Mouse (Mus musculus): Measurements from ENCODE around the gene Tead4.
A peak's percentile ranks its signal among the peaks of the same experiment; 100 is the strongest.

Tead4 gene

DNA sequence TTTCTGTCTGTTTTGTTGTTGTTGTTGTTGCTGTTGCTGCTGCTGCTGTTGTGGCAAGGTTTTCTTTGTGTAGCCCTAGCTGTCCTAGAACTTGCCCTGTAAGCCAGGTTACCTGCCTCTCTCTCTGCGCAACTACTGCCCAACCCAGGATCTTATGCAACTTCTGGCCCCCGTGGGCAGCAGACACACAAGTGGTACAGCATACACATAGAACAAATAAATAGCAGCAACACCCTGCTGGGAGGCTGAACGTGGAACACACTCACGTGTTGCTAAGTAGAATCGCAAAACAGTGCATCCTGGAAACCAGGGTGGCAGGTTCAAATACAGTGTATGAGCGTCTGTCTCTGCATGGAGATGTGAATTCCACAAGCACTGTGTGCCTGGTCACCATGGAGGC lies 11.9 kb downstream of the Tead4 start:
- DNase-seq, result no peak

DNA sequence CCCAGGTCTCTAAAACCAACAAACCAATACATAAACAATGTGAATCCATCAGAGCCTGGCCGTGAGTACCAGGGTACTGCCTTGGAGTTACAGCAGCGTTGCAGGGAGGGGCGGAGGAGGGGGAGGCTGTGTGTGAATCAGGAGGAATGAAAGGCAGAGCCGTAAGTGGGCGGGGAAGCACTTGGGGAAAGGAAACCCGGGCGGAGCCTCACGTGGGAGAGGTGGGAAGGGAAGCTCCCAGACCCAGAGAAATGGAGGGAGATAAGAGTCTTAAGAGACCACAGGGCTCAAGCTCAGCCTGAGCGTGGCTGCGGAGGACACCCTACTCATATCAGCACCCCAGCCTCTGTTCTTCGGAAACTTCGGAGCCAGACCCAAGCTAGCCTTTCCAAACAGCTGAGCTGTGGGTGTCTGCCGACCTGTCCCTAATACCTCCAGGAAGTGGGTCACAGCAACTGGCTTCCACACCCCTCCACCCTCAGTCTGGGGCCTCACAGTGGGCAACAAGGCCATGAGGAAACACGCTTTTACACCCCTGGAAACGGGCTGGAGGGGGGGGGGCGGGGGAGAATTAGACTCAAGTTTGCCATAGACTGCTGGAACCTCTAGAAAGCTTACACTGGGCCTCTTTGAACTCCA lies 14.7 kb downstream of the Tead4 start:
- DNase-seq, result no peak

DNA sequence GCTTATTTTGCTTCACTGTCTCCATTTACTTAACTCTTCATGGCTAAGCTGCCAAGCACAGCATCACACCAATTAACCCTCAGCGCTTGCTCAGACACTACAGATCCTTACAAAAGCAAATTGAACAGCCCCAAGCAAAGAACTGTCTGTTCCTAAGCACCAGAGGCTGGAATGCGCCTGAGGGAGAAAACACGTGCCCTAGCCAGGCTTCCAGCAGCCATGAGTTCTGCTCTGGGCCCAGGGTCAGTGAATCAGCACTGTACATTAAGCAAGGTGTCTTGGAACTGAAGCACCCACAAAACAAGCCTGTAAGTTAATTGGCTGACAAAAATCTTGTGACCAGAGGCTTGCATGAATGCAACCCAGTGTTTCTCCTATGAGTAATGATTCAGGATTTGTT lies 18.5 kb downstream of the Tead4 start:
- no peak for DNase-seq

DNA sequence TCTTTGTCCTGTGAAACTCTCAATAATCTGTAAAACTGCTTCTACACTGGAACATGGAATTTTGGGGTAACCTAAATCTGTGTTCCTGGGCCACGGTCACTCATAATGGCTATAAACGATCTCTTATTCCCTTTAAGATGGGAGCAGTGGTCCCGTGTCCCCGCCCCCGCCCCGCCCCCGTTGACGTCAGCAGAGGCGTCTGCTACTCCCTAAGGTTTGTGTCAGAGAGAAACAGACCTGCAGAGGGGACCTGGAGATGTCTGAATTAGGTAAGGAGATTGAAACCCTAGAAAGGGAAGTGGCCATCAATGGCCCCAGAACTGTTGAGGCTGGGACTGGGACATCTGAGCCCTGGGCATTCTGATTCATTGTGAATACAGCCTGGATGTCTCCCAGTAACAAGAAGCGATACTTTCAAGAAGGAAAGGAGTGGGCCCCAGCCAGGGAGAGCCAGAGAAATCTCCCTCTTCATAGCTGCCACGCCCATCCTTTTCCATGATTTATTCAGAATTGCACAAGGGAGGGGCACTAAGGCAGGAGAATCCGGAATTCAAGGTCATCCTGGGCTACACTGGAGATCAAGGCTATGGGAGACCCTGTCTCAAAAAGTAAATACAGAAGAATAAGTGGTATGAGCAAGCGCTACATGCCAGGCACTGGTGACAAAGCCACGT lies 20.0 kb downstream of the Tead4 start:
- DNase-seq, result no peak

DNA sequence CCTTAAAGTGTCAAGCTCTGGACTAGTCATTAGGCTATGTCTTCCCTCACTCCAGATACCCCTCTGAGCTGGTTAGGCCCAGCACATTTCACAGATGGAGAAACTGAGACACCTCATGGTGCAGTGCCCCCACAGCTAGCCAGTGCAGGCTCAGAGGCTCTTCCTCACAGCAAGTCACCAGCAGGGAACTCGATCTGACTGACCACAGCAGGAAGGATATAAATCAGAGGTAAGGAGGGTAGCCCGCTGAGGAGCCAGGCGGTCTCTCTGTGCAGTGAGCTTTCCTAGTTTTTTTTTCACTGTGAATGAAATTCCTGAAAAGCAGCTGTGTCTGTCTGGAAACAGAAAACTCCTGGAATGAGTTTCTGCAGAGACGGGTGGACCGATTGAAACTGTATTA lies 21.0 kb downstream of the Tead4 start:
- no peak for DNase-seq

DNA sequence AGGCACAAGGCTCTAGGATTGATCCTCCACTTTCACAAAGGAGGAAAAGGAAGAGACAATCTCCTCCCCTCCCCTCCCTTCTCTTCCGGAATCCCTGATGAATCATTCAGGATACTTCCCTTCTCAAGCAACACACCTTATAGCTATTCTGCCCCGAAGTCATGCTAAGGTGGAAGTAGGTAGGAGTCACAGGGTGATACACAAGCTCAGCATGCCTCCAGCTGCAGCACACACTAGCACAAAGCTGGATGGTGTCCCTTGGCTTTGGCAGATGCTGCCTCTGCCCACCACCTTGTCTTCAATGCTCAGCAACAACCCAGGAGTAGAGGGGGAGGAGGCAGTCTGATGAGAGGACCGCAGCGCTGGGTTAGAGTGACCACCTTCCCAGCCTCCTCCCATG lies 21.5 kb downstream of the Tead4 start:
- DNase-seq, result no peak

DNA sequence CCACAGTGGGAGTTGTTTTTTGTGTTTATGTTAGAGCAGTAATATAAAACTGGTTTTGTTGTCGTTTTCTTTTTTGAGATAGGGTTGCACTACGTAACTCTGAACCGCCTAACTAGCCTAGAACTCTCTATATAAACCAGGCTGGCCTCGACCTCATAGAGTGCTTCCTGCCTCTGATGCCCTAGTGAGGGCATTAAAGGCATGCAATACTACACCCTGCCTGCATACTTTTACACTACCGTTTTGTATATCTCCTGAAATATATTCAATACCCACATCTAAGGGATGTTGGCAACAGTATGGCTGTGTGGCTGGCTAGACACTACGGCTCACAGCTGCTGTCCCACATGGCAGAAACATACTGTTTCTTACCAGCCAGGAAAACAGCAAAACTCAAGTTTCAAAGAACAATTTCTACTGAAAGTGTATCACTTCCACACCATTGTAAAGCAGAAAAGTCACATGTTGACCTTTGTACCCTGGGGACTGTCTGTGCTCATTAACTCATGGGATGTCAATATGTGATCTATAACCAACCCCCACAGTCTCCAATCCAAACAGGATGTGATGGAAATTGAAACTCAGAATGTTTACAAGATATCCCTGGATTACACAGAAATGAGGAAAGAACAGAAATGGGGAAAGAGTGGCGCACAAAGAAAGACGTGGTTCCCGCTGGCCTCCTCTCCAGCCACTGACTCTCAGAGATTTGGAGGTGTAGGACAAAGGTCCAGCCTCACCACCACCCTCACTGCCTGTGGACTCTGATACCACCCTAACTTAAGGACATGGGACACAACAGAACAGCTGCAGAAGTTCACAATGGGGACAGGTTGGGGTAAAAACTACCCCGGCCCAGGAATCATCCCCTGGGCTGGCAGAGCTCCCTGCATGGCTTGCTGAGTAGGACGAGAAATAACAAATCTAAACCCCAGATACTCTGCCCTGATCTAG lies 23.2 kb downstream of the Tead4 start:
- peak; percentile 57 for DNase-seq

DNA sequence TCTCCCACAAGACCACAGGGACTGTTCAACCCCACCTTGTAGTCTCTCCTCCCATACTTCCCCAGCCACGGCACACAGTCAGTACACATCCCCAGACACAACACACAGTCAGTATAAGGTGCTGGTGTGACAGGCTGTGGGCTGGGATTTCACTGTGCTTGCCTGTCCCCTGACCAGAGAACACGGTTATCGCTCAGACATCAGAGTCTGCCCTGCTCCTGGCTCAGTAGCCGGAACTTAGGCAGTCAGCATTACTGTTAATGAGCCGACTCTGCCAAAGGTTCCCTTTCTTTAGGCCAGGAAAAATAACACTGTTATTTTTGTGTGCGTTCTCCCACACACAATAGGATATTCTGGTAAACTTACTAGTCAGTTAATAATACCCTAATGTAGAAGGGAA lies 24.3 kb downstream of the Tead4 start:
- no peak for DNase-seq

DNA sequence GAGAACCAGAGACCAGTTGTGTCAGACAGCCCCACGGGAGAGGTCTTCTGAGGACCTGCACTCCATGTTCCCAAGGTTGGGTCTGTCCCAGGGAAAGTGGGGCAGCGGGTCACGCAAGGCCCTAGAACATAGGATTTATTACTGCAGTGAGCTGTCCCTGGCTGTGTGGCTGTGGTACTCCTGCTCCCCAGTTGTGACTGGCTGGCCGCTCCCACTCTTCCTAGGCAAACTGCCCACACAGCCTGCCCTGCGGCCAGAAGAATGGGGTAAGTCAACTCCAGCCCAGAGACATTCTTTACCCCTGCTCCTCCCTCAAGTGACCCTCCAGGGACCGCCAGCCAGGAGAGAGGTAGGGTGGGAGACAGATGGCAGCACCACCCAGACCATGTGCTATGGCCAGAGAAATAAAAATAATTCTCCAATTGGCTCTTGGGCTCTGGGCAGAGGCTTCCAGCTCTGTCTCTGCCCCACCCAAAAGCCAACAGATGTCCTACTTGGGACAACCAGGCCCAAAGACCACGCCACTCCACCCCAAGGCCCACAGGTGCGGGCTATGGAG lies 25.0 kb downstream of the Tead4 start:
- DNase-seq, result no peak

DNA sequence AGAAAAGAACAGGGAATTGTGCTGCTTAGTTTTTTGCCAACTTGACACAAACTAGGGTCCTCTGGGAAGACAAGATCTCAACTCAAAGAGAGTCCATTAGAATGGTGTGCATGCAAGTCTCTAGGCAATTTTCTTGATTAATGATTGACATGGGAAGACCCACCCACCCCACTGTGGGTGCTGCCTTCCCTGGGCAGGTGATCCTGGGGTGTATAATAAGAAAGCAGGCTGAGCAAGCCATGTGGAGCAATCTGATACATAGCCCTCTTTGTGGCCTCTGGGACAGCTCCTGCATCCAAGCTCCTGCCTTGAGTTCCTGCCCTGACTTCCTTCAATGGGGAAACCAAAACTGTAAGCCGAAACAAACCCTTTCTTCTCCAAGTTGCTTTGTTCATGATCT lies 27.1 kb downstream of the Tead4 start:
- DNase-seq, result no peak

DNA sequence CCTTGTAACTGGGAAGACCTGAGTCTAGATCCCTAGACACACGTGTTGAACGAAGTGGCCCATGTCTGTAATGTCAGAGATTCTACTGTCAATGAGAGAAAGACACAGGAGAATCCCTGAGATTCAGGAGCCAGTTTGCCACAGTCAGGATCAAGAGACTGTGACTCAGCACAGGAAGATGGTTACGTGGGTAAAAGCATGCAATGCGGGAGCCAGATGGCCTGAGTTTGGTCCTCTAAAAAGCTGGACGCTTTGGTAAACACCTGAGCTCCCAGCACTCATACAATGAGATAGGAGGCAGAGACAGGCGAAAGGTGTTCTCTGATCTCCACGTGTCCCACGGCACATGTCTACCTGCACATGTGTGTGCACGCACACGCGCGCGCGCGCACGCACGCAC lies 27.9 kb downstream of the Tead4 start:
- no peak for DNase-seq

DNA sequence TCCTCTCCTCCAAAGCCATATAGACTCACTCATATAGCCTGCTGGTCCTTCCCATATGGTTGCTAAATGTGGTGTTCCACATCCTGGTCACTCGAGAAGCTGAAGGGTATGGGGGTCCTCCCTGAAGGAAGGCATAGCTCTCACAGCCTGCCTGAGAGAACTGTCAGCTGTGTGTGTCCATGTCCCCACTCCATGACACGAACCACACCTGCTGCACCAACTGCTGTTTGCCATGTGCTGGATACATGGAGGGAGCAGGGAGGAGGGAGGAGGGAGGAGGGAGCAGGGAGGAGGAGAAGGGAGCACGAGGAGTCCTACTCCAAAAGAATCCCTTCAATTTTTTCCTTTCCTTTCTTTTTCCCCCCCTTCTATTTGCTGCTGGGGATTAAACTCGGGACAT lies 30.8 kb downstream of the Tead4 start:
- DNase-seq, result no peak

DNA sequence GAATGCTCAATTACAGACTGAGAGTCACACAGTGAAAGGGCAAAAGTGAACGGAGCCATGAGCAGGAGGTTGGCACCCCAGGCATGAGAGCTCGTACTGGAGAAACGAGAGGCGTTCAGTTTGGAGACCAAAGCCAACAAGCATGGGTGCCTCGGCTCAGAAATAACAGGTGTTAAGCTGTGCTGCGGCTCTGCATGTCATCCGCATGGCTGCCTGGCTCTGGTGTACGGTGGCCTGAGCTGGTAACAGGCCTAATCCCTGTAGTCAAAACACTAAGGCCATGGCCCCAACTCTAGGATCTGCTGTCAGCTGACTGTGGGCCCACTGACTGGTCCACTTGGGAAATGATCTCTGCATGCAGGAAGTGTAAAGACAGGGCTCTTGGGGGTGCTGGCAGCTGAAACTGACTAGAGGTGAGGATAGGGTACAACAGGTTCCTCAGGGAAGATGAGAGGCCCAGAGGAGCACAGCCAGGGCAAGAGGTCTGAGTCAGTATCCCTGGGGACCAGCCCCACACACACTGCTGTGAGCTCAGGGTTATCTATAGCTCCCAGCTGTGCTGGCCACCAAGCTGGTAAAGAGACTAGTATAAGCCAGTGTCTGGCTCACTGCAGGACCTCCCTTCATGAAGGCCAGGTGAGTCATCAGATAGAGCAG lies 35.6 kb downstream of the Tead4 start:
- DNase-seq, result no peak

DNA sequence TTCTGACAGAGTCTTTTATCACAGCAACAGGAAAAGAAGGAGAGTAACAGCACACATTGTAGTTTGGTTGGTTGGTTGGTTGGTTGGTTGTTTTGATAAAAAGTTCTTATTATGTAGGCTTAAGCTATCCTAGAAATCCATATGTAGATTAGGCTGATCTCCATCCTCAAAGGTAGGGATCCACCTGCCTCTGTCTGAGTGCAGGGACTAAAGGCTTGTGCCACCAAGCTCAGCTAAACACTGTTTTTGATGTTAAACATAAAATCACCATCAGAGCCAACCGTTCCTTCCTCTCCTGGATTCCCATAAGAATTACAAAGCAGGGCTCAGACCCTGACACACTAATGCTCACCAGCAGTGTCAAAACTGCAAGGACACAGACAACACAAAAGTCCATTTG lies 39.1 kb downstream of the Tead4 start:
- DNase-seq, result no peak

DNA sequence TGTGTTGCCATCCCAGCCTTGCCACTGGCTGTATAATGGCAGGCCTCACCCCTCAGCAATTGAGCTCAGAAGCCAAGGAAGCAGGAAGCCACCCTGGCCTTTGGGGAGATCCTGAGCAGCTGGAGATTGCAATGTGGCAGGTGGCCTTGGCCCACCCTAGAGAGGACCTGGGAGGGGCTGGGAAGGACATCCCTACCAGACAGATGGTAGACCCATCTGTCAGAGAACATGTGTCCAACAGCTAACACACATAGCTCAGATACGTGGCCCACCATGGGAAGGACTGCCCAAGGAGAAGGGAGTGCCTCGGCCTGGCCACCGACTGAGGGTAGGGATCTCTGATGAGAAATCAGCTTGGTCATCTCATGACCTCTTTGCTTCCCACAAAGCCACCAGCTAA lies 41.4 kb downstream of the Tead4 start:
- no peak for DNase-seq

DNA sequence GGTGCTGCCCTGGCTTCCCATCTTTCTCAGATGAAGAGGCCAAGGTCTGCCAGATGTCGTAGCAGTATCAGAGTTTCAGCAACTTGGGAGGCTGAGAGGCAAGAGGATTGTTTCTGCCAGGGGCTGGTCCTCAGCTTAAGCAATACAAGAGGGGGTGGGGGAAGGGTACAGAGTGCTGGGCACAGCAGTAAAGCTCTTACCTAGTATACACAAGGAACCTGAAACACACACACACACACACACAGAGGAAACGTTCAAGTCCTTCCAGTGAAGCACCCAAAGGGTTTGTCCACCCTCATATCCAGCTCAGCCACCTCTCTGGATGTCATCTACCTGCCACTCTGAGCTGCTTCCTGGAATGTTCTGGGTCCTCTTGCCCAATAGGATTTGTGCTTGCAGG lies 44.7 kb downstream of the Tead4 start:
- DNase-seq, result no peak

DNA sequence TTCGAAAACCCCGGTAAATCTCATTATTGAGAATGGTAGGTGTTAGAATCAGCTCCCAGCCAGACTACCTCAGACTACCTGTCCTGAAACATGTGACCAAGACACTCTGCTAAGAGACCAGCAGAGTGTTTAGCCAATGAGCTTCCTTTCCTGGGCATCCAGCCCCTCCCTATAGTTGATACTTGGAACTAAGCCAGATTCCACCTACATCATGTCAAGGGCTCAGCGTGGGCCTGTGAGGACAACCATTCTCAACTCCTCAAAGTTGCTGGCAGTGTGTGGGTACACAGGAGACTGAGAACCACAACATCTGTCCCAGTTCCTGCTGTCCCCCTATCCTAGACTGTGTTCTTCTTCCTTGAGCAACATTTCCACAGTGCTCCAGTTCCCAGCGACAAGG lies 45.3 kb downstream of the Tead4 start:
- no peak for DNase-seq

DNA sequence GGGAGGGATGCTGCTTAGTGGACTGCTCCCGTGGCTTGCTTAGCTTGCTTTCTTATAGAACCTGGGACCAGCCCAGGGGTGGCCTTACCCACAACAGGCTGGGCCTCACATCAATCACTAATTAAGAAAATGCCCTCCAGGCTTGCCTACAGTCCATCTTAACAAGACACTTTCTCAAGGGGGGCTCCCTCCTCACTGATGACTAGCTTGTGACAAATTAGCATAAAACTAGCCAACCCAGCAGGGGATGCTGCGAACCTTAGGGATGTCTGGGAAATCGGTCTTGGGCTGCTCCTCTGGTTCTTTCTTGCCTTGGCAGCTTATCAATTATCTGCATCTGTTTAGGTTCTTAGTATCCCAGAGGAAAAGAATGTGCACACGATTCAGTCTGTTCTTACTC lies 46.1 kb downstream of the Tead4 start:
- DNase-seq, result no peak

DNA sequence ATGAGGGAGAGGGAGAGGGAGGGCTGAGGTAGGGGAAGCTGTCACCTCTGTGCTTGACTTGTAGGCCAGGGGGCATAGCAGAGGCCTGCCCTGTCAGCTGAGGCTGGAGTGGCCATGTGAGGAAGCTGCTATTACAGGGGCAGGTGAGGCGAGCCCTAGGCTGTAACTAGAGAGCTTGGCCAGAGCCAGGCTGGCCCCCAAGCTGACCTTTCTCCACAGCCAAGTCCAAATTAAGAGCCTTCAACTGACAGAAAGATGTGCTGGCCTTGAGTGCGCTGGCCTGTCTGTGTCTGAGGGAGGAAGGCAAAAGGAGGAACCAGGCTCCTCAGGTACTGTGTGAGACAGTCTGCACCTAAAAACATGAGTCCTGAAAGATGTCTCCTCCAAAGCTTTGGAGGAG lies 47.5 kb downstream of the Tead4 start:
- DNase-seq, result no peak

DNA sequence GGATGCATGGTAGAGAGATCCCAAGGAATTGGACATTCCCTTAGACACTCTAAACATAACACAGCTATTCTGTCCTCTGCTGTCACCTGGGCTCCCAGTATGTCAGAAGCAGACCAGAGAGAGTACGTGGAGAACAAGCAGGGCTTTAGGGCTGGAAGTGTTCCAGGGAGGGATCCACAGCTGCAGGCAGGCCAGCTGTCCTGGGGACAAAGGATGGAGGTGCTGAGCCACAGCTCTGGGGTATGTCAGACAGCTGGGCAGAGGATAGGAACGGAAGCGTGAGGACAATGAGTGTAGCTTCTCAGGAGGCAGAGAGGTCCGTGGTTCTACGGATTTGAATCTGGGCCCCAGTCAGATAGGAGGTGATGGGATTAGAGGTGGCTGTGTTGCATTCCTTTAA lies 50.0 kb downstream of the Tead4 start:
- no peak for DNase-seq

DNA sequence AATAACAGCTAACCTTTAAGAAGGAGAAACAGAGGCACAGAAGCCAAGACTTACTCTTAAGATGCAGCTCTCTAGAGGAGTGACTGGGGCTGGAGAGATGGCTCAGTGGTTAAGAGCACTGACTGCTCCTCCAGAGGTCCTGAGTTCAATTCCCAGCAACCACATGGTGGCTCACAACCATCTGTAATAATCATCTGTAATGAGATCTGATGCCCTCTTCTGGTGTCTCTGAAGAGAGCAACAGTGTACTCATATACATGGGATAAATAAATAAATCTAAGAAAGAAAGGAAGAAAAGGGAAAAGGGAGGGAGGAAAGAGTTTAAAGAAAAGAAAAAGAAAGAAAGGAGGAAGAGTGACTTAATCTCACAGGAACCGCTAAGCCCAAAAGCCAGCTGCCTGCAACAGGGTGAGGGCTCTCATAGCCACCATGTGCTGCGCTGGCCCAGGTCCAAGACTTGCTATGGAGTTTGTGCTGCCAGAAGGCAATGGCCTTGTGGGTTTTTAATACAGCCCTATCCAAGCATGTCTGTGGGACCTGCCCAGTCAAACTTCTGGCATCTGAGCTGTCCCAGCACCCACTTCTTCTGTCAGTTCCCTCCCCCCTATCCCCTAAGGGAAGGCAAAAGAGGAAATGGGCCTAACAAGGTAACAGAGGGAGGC lies 63.4 kb downstream of the Tead4 start:
- no peak for DNase-seq

DNA sequence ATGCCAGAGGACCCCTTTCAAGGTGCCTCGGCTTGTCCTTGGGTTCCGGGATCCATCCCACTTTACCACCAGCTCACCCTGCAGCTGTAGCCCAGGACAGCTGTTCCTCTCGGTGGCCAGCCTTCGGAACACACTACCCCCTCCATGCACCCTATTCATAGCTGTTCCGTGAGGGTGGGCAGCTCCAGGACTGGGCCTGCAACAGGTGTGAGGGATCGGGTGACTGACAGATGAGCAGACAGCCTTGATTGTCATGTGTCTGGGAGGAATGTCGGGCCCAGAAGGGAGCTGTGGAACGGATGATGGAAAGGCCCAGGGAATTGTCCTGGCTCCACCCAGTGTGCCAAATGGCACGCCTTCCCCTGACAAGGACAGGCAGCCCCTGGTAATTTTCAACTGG lies 64.0 kb downstream of the Tead4 start:
- no peak for DNase-seq

DNA sequence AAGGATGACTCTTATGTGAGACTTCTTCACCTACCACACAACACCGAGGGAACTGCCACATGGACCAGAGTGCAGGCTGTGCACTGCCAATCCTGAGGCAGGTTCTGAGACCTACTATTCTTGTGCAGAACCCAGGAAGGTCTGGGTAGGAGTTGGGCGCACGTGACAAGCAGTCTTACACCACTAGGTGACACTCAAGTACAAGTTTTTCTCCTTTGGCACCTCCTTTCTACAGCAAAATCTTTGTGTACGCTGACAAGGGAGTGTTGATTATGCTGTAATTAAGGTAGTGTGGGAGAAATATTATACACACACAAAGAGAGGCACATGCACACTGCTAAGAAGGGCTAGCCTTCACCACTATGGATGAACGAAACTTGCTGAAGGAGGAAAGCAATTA lies 66.4 kb downstream of the Tead4 start:
- DNase-seq, result no peak

Data from layer of hippocampus, adult 9-11 months (tissue).